Mouse (Mus musculus) ES-Bruce4 (cell line): Measurements from ENCODE around the gene Fnbp4.

Experiments used
- CTCF ChIP-seq: IDR thresholded peaks from one replicate; pipeline ENCODE4 v1.8.1; 2011; ENCODE audit warnings: low read depth, low read length
- POLR2A ChIP-seq: IDR thresholded peaks from one replicate; pipeline ENCODE4 v1.8.1; 2011; ENCODE audit warnings: low read length; ENCODE audit not compliant: insufficient read depth

- TF ChIP-seq POLR2A, result no peak
- TF ChIP-seq CTCF, result no peak
Measured at GRCm38 (mm10) chr2:90753565-90753964, 8.4 kb downstream of the Fnbp4 start.
